Mouse (Mus musculus) adrenal gland, postnatal 14 days (tissue): ENCODE measurements around the gene Iqcf3. TPM values are rescaled to one million over a fixed set of nuclear protein-coding genes. Genes with fewer than 3 reads are reported as not detected.
"Not testable (repeated sequence)": the region's sequence is repeated elsewhere in the genome, so short reads cannot be mapped to it uniquely, and the experiment has no call there.

Experiments
- DNase-seq: peaks from one replicate; pipeline ENCODE4 v3.0.0; 2021; ENCODE audit warnings: mixed read lengths
- total RNA-seq: library from RNA; stranded (reverse); gene quantifications from 2 replicates; pipeline ENCODE4 v1.2.3, GENCODE M21; 2021

The Iqcf3 gene
- total RNA-seq, 1 experiment from 2014 or later = not detected

- no peak for DNase-seq
Observed at GRCm38 (mm10) chr9:106509356-106509755, 52.1 kb downstream of the Iqcf3 start.

GRCm38 (mm10) chr9:106504246-106504645 lies 57.2 kb downstream of the Iqcf3 start:
- DNase-seq = no peak

GRCm38 (mm10) chr9:106501846-106502245 lies 59.6 kb downstream of the Iqcf3 start:
- DNase-seq = no peak

GRCm38 (mm10) chr9:106499667-106500066 lies 61.8 kb downstream of the Iqcf3 start, which contains the start of gene Iqcf1:
TSS of gene Iqcf1 (plus strand) at chr9:106499967.
- DNase-seq = no peak

- not testable (repeated sequence) for DNase-seq
Observed at GRCm38 (mm10) chr9:106487602-106488001, 73.8 kb downstream of the Iqcf3 start.

- no peak for DNase-seq
Observed at GRCm38 (mm10) chr9:106485076-106485475, 76.4 kb downstream of the Iqcf3 start.

GRCm38 (mm10) chr9:106483606-106484005 lies 77.8 kb downstream of the Iqcf3 start:
- DNase-seq = no peak

- no peak for DNase-seq
Observed at GRCm38 (mm10) chr9:106483136-106483535, 78.3 kb downstream of the Iqcf3 start.

GRCm38 (mm10) chr9:106482578-106483115 lies 78.8 kb downstream of the Iqcf3 start:
- no peak for DNase-seq

- no peak for DNase-seq
Observed at GRCm38 (mm10) chr9:106481676-106482075, 79.8 kb downstream of the Iqcf3 start.

- DNase-seq = no peak
Observed at GRCm38 (mm10) chr9:106481075-106481474, 80.4 kb downstream of the Iqcf3 start.

GRCm38 (mm10) chr9:106480541-106480940 lies 80.9 kb downstream of the Iqcf3 start:
- DNase-seq = no peak

GRCm38 (mm10) chr9:106478101-106478500 lies 83.3 kb downstream of the Iqcf3 start:
- DNase-seq = no peak

- no peak for DNase-seq
Observed at GRCm38 (mm10) chr9:106477649-106478048, 83.8 kb downstream of the Iqcf3 start.

GRCm38 (mm10) chr9:106476924-106477484 lies 84.4 kb downstream of the Iqcf3 start, which contains the start of gene Parp3:
TSS of gene Parp3 (minus strand) at chr9:106476949.
- DNase-seq = peak; percentile 99

GRCm38 (mm10) chr9:106476002-106476923 lies 85.2 kb downstream of the Iqcf3 start:
- peak; percentile 82 for DNase-seq

- DNase-seq = no peak
Observed at GRCm38 (mm10) chr9:106475663-106476001, 85.8 kb downstream of the Iqcf3 start, which contains the start of gene Rrp9. TSS of gene Rrp9 (plus strand) at chr9:106475963.

- peak; percentile 49 for DNase-seq
Observed at GRCm38 (mm10) chr9:106475046-106475445, 86.4 kb downstream of the Iqcf3 start.

- peak; percentile 90 for DNase-seq
Observed at GRCm38 (mm10) chr9:106474456-106474855, 87.0 kb downstream of the Iqcf3 start.

- peak; percentile 4 for DNase-seq
Observed at GRCm38 (mm10) chr9:106473753-106474105, 87.7 kb downstream of the Iqcf3 start.

GRCm38 (mm10) chr9:106473081-106473752 lies 88.2 kb downstream of the Iqcf3 start:
- DNase-seq = peak; percentile 4

- DNase-seq = peak; percentile 12
Observed at GRCm38 (mm10) chr9:106472321-106472720, 89.1 kb downstream of the Iqcf3 start.

- DNase-seq = peak; percentile 78
Observed at GRCm38 (mm10) chr9:106471892-106472291, 89.5 kb downstream of the Iqcf3 start.
